Mouse (Mus musculus): ENCODE results near the gene Gpsm1.

Gene Gpsm1

GRCm38 (mm10) chr2:26339204-26339551 lies 23.9 kb downstream of the Gpsm1 start:
- DNase-seq (ENCODE audit: low read depth, low spot score), result no peak

GRCm38 (mm10) chr2:26341510-26341981 lies 26.2 kb downstream of the Gpsm1 start:
- no peak for DNase-seq (ENCODE audit: low read depth, low spot score)

GRCm38 (mm10) chr2:26342044-26342443 lies 26.7 kb downstream of the Gpsm1 start:
- peak; percentile 27 for DNase-seq (ENCODE audit: low read depth, low spot score)

- peak; percentile 81 for DNase-seq (ENCODE audit: low read depth, low spot score)
These were observed 27.5 kb downstream of the Gpsm1 start for GRCm38 (mm10) chr2:26342609-26343490.

GRCm38 (mm10) chr2:26348241-26348640 lies 32.9 kb downstream of the Gpsm1 start:
- no peak for DNase-seq (ENCODE audit: low read depth, low spot score)

- peak; percentile 94 for DNase-seq (ENCODE audit: low read depth, low spot score)
These were observed 36.3 kb downstream of the Gpsm1 start, which contains the start of gene Dnlz for GRCm38 (mm10) chr2:26351358-26352290. Gene Dnlz, minus strand, starts transcription at chr2:26352110.

GRCm38 (mm10) chr2:26352291-26352910 lies 37.1 kb downstream of the Gpsm1 start:
- DNase-seq (ENCODE audit: low read depth, low spot score), result no peak

- no peak for DNase-seq (ENCODE audit: low read depth, low spot score)
These were observed 38.0 kb downstream of the Gpsm1 start for GRCm38 (mm10) chr2:26353066-26353980.

GRCm38 (mm10) chr2:26354401-26354800 lies 39.1 kb downstream of the Gpsm1 start:
- DNase-seq (ENCODE audit: low read depth, low spot score), result no peak

GRCm38 (mm10) chr2:26356231-26356630 lies 40.9 kb downstream of the Gpsm1 start:
- DNase-seq (ENCODE audit: low read depth, low spot score), result no peak

- peak; percentile 28 for DNase-seq (ENCODE audit: low read depth, low spot score)
These were observed 41.4 kb downstream of the Gpsm1 start for GRCm38 (mm10) chr2:26356678-26357077.

- peak; percentile 70 for DNase-seq (ENCODE audit: low read depth, low spot score)
These were observed 42.2 kb downstream of the Gpsm1 start for GRCm38 (mm10) chr2:26357484-26357883.

GRCm38 (mm10) chr2:26358667-26359320 lies 43.5 kb downstream of the Gpsm1 start:
- DNase-seq (ENCODE audit: low read depth, low spot score), result no peak

- no peak for DNase-seq (ENCODE audit: low read depth, low spot score)
These were observed 44.7 kb downstream of the Gpsm1 start for GRCm38 (mm10) chr2:26359983-26360382.

GRCm38 (mm10) chr2:26360772-26361171 lies 45.5 kb downstream of the Gpsm1 start, which contains the start of gene Card9:
Gene Card9, minus strand, starts transcription at chr2:26360918.
- no peak for DNase-seq (ENCODE audit: low read depth, low spot score)

- no peak for DNase-seq (ENCODE audit: low read depth, low spot score)
These were observed 47.7 kb downstream of the Gpsm1 start for GRCm38 (mm10) chr2:26362991-26363390.

GRCm38 (mm10) chr2:26363481-26363880 lies 48.2 kb downstream of the Gpsm1 start:
- no peak for DNase-seq (ENCODE audit: low read depth, low spot score)

- no peak for DNase-seq (ENCODE audit: low read depth, low spot score)
These were observed 49.6 kb downstream of the Gpsm1 start for GRCm38 (mm10) chr2:26364738-26365465.

- DNase-seq (ENCODE audit: low read depth, low spot score), result no peak
These were observed 52.6 kb downstream of the Gpsm1 start for GRCm38 (mm10) chr2:26367911-26368310.

Measured in ZHBTc4 (cell line).